Mouse (Mus musculus): ENCODE data around the gene Pla2g2f. TPM values are rescaled to one million over a fixed set of nuclear protein-coding genes. Genes with fewer than 3 reads are reported as not detected.
A peak's percentile ranks its signal among the peaks of the same experiment; 100 is the strongest.

The Pla2g2f gene
- polyA plus RNA-seq, 1 experiment from 2014 or later: 0.09 TPM

DNA sequence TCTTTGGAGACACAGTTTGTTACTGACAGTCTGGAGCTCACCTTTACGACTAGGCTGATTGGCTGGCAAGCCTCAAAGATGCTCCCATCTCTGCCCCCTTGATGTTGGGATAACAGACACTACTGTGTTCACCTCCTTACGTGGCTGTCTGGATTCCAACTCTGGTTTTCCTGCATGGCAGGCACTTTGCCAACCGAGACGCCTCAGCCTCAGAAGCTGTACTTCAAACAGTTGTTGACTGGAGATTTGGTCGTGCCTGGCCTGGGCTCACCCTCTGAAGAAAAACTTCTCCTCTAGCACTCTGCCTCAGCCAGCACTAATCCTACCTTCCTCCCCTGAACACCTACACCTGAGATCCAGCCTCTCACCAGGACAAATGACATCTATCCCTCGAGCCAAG lies 34.0 kb upstream of the Pla2g2f start:
- Histone ChIP-seq H3K27ac (replicated peaks) (no peak overlapping the region), H3K27me3 (no peaks in the 10 kb centered on the region), H3K9ac (no peak overlapping the region), H3K4me3 (no peak overlapping the region), H3K4me1 (replicated peaks) (no peaks in the 10 kb centered on the region), H3K4me2 (no peak overlapping the region), H3K36me3 (no peaks in the 10 kb centered on the region), H3K9me3 (no peaks in the 10 kb centered on the region)
- 73% methylated on average over 6 of the region's 6 CpGs for WGBS
- ATAC-seq (ENCODE audit: low FRiP score, low read depth): no peak

DNA sequence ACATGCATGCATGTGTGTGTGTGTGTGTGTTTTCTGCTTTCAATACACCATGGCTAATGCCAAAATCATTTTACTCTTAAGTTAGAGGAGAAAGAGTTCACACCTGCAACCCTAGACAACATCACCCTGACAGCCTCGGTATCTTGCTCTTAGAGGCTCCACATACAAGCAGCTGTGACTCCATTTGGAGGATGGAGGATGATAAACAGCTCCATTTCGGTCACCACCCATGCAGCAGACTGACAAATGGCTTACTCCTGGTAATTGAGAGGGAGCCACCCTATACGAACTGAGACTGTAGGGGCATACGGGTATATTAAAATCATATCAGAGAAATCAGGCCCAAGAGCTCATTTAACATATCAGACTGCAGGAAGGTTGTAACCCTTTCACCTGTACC lies 31.0 kb upstream of the Pla2g2f start:
- ATAC-seq (ENCODE audit: low FRiP score, low read depth): no peak

DNA sequence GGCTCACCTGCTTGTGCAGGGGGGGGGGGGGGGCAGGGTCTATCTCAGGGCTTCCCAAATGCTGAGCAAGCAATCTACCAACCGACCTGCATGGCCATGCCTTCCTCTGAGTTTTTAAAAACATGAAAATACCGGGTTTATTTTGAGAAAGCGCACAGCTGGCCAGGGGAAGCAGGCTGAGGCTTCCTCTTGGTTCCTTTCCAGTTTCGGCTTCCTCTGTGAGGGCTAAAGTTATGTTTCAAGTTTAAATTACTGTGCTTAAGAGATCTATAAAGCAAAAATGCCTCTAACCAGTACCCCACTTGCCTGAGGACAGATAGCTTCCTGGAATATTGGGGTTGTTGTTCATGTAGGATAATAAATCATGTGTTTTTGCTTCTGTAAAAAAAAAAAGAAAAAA lies 28.7 kb upstream of the Pla2g2f start:
- no peak for ATAC-seq (ENCODE audit: low FRiP score, low read depth)
- no peak overlapping the region for H3K9ac ChIP-seq
- no peaks in the 10 kb centered on the region for H3K4me1 ChIP-seq (replicated peaks)
- no peaks in the 10 kb centered on the region for H3K36me3 ChIP-seq
- no peak overlapping the region for H3K4me2 ChIP-seq
- no peak overlapping the region for H3K27ac ChIP-seq (replicated peaks)
- H3K27me3 ChIP-seq: no peaks in the 10 kb centered on the region
- 74% methylated on average over 4 of the region's 4 CpGs for WGBS
- H3K9me3 ChIP-seq: no peaks in the 10 kb centered on the region
- no peak overlapping the region for H3K4me3 ChIP-seq

More for the DNA sequence above, 31.0 kb upstream of the Pla2g2f start:
- H3K36me3 ChIP-seq: no peaks in the 10 kb centered on the region
- no peaks in the 10 kb centered on the region for H3K27me3 ChIP-seq
- H3K9ac ChIP-seq: no peak overlapping the region
- WGBS: 78% methylated on average over 4 of the region's 4 CpGs
- H3K4me1 ChIP-seq (replicated peaks): no peaks in the 10 kb centered on the region
- no peak overlapping the region for H3K4me2 ChIP-seq
- H3K4me3 ChIP-seq: no peak overlapping the region
- no peaks in the 10 kb centered on the region for H3K9me3 ChIP-seq
- H3K27ac ChIP-seq (replicated peaks): no peak overlapping the region

DNA sequence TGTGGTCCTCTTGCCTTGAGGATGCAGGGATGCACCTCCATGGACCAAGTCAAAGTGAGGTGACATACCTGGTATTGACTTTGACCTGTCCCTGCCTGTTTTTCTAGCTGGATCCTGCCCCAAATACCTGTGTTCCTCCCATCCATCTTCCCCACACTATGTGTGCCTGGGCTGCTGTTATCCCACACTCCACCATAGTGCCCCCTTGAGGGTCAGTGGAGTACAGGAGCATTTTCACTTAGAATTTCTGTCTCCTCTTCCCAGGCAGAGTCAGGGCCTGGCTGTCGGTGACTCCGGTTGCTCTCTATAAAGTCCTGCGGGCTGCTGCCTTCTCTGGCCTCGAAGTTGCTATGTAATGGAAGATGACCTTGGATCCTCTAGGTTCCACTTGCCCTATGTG lies 28.3 kb upstream of the Pla2g2f start:
- 54% methylated on average over 4 of the region's 4 CpGs for WGBS
- Histone ChIP-seq H3K27ac (replicated peaks) (no peak overlapping the region), H3K9ac (no peak overlapping the region), H3K4me1 (replicated peaks) (no peaks in the 10 kb centered on the region), H3K9me3 (no peaks in the 10 kb centered on the region), H3K4me2 (no peak overlapping the region), H3K27me3 (no peaks in the 10 kb centered on the region), H3K4me3 (no peak overlapping the region), H3K36me3 (no peaks in the 10 kb centered on the region)
- no peak for ATAC-seq (ENCODE audit: low FRiP score, low read depth)

DNA sequence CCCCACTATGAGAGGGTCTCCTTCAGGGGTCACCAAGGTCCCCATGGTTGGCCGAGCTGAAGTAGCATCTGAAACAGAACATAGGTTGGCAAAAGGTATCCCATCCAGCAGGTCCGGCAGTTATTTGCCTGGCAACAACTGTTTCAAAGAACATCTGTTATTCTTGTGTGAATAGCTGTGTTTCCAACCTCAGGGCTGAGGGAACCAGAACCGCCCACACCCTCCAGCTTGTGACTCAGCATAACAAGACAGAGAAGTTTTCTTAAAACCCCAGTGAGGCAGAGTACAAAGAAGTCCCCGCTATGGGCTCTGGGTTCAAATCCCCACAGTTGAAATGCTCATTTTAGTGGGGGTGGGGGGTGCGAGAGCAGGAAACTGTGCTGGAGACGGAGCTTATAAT lies 24.7 kb upstream of the Pla2g2f start:
- 77% methylated on average over 6 of the region's 6 CpGs for WGBS
- no peaks in the 10 kb centered on the region for H3K27me3 ChIP-seq
- H3K27ac ChIP-seq (replicated peaks): no peak overlapping the region
- H3K36me3 ChIP-seq: no peaks in the 10 kb centered on the region
- no peaks in the 10 kb centered on the region for H3K9me3 ChIP-seq
- no peak overlapping the region for H3K4me2 ChIP-seq
- H3K9ac ChIP-seq: no peak overlapping the region
- H3K4me3 ChIP-seq: no peak overlapping the region
- peaks cover 8% of the 10 kb centered on the region for H3K4me1 ChIP-seq (replicated peaks)
- no peak for ATAC-seq (ENCODE audit: low FRiP score, low read depth)

DNA sequence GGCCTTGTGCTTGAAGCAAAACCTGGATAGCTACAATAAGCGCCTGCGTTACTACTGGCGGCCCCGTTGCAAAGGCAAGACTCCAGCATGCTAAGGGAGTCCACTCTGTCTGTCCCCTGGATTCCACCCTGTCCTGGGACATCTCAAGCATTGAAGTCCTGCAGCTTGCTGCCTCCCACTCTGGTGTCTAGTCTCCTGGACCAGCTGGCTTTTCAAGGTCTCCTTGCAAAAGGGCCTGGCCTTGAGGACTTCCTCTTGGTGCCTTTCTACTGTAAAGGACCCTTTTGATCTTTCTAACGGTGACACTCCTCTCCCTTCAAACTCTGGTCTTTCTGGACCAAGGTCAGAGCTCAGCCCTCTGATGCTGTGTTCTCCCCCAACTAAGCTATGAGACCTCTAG lies 22.9 kb upstream of the Pla2g2f start:
- H3K27me3 ChIP-seq: no peaks in the 10 kb centered on the region
- no peak overlapping the region for H3K4me3 ChIP-seq
- ATAC-seq (ENCODE audit: low FRiP score, low read depth): no peak
- WGBS: 93% methylated on average over 5 of the region's 5 CpGs
- H3K4me2 ChIP-seq: no peak overlapping the region
- H3K9ac ChIP-seq: no peak overlapping the region
- H3K4me1 ChIP-seq (replicated peaks): peaks cover 8% of the 10 kb centered on the region
- no peaks in the 10 kb centered on the region for H3K9me3 ChIP-seq
- no peaks in the 10 kb centered on the region for H3K36me3 ChIP-seq
- H3K27ac ChIP-seq (replicated peaks): no peak overlapping the region

DNA sequence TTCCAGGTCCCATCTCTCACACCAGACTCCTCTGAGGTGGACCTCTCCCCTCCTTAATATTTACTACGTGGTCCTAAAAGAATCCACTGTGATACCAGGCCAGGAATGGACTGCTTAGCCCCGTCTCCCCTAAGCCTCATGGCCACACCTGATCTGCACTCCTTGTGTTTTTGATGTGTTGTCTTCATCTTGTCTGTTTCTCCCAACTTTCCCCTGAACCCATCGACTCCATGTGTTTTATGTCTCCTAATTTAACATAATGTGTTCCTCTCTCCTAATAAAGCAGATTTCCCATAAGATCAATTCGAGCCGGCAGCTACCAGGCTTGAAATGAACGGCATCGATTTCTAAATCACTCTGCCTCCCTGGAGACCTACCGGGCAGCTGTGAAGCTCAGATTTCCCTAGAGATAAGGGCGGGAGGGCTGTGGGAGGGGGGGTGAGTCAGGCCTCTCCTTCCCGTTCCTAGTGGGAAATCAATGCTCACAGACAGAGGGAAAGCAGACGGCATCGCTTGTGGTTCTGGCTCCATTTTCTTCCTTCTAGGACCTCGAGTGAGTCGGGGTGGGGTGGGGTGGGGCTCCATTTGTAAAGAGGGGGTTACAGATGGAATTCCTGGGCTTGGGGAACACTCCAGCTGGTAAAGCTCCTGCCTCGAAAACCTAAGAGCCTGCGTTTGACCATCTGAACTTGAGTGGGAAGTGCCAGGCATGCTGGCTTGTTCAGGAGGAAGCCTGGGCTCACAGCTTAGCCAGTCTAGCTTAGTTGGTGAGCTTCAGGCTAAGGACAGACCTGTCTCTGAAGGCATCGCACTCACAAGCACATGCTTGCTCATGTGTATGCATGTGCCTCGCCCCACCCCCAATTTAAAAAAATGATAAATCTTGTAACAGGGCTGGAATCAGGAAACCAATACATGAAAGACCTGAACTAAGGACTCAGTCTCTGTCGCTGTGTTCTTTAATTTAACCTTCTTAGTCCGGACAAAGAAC lies 20.3 kb upstream of the Pla2g2f start:
- WGBS: 40% methylated on average over 20 of the region's 20 CpGs
- Histone ChIP-seq H3K9me3 (no peaks in the 10 kb centered on the region), H3K27me3 (no peaks in the 10 kb centered on the region), H3K4me2 (no peak overlapping the region), H3K36me3 (no peaks in the 10 kb centered on the region), H3K27ac (replicated peaks) (peak overlapping the region; percentile 79), H3K4me1 (replicated peaks) (peaks cover 8% of the 10 kb centered on the region), H3K4me3 (no peak overlapping the region), H3K9ac (no peak overlapping the region)
- ATAC-seq (ENCODE audit: low FRiP score, low read depth): peak; percentile 65; the same call in 1 of the 2 replicates

DNA sequence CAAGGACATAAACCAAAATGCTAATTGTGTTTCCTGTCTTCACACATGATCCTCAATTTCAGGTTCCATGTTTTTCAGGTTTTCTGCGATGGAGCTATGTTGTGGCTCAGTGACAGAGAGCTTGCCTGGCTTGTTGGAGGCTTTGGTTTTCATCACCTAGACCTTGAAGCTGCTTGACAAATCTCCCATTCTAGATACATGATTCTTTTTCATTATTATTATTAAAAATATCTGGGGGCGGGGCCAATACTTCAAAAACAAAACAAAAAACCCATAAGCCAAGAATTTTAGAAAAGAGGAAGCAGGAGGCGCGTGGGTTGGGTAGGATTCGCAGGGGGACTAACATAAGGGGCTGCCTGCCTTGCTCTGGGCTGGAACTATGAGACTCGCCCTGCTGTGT lies 18.0 kb upstream of the Pla2g2f start, which contains the start of gene Pla2g2d:
TSS of gene Pla2g2d (plus strand) at position 301 of the 400 bp plus-strand sequence.
- Histone ChIP-seq H3K36me3 (no peaks in the 10 kb centered on the region), H3K27me3 (no peaks in the 10 kb centered on the region), H3K4me1 (replicated peaks) (peaks cover 8% of the 10 kb centered on the region), H3K4me3 (no peak within 1 kb of the TSS), H3K4me2 (no peak within 1 kb of the TSS), H3K9me3 (no peaks in the 10 kb centered on the region), H3K9ac (no peak within 1 kb of the TSS), H3K27ac (replicated peaks) (no peak within 1 kb of the TSS)
- no peak for ATAC-seq (ENCODE audit: low FRiP score, low read depth)
- 89% methylated on average over 6 of the region's 6 CpGs for WGBS

DNA sequence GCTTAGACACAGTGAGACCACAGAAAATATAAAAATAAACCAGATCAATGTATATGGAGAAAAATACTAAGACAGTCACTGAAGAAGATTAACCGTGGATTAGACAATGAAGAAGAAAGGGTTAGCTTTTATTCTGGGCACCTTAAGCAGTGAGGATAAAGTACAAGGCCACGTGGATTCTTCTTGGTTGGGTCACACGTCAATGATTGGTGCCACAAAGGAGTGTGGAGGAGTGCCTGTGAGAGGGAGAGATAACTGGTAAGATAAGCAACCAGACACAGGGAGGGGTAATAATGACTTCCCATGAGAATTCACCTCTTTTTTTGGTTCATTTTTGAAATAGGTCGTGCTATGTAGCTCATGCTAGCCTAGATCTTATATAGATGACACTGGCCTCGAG lies 15.0 kb upstream of the Pla2g2f start:
- H3K4me2 ChIP-seq: no peak overlapping the region
- H3K27ac ChIP-seq (replicated peaks): no peak overlapping the region
- H3K36me3 ChIP-seq: no peaks in the 10 kb centered on the region
- WGBS: 87% methylated on average over 5 of the region's 5 CpGs
- H3K9ac ChIP-seq: no peak overlapping the region
- H3K4me3 ChIP-seq: no peak overlapping the region
- H3K4me1 ChIP-seq (replicated peaks): no peaks in the 10 kb centered on the region
- H3K27me3 ChIP-seq: no peaks in the 10 kb centered on the region
- ATAC-seq (ENCODE audit: low FRiP score, low read depth): no peak
- no peaks in the 10 kb centered on the region for H3K9me3 ChIP-seq

DNA sequence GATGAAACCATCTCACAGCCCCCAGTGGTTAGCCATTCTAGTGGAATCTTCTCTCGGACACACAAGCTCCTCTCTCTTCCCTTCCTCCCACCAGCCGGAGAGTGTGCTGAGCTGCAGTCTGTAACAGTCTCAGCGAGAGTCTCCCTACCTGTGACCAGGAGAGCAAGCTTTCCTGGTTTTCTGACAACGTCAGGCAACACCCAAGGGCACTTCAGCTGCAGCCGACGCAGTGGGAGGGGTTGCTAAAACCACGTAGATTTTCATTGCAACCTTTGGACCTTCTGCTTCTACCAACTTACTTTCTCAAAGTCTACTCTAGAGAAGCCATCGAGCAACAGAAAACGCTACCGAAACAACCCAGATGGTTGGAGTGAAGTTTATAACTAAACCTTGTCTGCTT lies 14.5 kb upstream of the Pla2g2f start:
- 90% methylated on average over 10 of the region's 10 CpGs for WGBS
- no peaks in the 10 kb centered on the region for H3K9me3 ChIP-seq
- H3K27me3 ChIP-seq: no peaks in the 10 kb centered on the region
- no peak overlapping the region for H3K27ac ChIP-seq (replicated peaks)
- ATAC-seq (ENCODE audit: low FRiP score, low read depth): no peak
- H3K36me3 ChIP-seq: no peaks in the 10 kb centered on the region
- H3K4me3 ChIP-seq: no peak overlapping the region
- no peak overlapping the region for H3K4me2 ChIP-seq
- H3K9ac ChIP-seq: no peak overlapping the region
- H3K4me1 ChIP-seq (replicated peaks): no peaks in the 10 kb centered on the region

DNA sequence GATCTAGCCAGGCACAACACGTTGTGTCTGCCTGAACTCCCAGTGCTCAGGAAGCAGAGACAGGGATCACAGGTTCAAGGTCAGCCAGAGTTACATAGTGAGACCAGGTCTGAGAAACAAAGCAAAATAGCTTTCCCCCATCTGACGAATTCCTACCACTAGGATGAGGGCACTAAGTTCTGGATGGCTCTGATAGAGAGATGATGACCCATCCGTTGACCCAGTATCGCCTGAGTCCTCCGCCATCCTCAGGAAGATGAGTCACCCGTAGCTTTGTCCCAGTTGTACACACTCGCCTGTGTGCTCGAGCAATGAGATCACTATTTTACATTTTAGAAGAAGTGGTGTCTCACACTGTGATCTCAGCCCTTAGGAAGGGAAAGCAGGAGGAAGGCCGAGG lies 4.8 kb upstream of the Pla2g2f start:
- Histone ChIP-seq H3K27me3 (no peaks in the 10 kb centered on the region), H3K9ac (no peak overlapping the region), H3K9me3 (no peaks in the 10 kb centered on the region), H3K27ac (replicated peaks) (no peak overlapping the region), H3K4me1 (replicated peaks) (no peaks in the 10 kb centered on the region), H3K4me2 (no peak overlapping the region), H3K36me3 (no peaks in the 10 kb centered on the region), H3K4me3 (no peak overlapping the region)
- 84% methylated on average over 9 of the region's 9 CpGs for WGBS
- no peak for ATAC-seq (ENCODE audit: low FRiP score, low read depth)

DNA sequence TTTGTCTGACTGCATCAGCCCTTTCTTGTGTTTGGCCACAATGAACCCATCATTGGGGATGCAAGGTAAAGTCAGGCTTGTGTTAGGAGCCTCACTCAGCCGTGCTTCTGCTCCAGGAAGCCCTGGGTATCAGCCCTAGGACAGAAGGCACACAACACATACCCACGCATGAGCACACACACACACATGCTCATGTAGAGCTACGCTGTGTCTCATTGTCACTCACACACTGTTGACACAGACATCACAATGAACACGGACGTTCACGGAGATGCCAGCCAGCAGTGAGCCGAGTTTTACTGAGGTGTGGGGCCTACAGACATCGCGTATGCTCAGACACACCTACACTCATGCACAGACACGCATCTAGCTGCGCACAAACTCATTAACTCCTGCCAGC lies 1.4 kb downstream of the Pla2g2f start:
- no peaks in the 10 kb centered on the region for H3K27me3 ChIP-seq
- 0 out of 2 replicates have a peak overlapping the region, but pooled peaks have one; percentile 1 for H3K27ac ChIP-seq (replicated peaks)
- H3K36me3 ChIP-seq: no peaks in the 10 kb centered on the region
- H3K4me2 ChIP-seq: no peak overlapping the region
- no peak overlapping the region for H3K9ac ChIP-seq
- no peak overlapping the region for H3K4me3 ChIP-seq
- 67% methylated on average over 11 of the region's 11 CpGs for WGBS
- ATAC-seq (ENCODE audit: low FRiP score, low read depth): no peak
- H3K4me1 ChIP-seq (replicated peaks): peaks cover 11% of the 10 kb centered on the region
- H3K9me3 ChIP-seq: no peaks in the 10 kb centered on the region
